Mouse (Mus musculus) midbrain, embryonic 10.5 days (tissue): Measurements from ENCODE around the gene Pomc. TPM values are rescaled to one million over a fixed set of nuclear protein-coding genes. Genes with fewer than 3 reads are reported as not detected.

Source experiments
- DNase-seq: peaks from one replicate; pipeline ENCODE4 v3.0.0-alpha.2; 2017; ENCODE audit warnings: low spot score
- H3K27ac ChIP-seq: fragments of 300-500 bp; sonication (generic); replicated peaks from 2 replicates; pipeline ENCODE4 v1.5.1; 2016; ENCODE audit warnings: mild to moderate bottlenecking
- H3K27me3 ChIP-seq: fragments of 300-500 bp; sonication (generic); 2 replicates; pipeline ENCODE4 v1.6.1; 2016; ENCODE audit warnings: low read depth, mild to moderate bottlenecking; ENCODE audit not compliant: poor library complexity, severe bottlenecking
- H3K36me3 ChIP-seq: fragments of 300-500 bp; sonication (generic); 2 replicates; pipeline ENCODE4 v1.6.1; 2016; ENCODE audit warnings: mild to moderate bottlenecking, moderate library complexity
- H3K4me1 ChIP-seq: fragments of 300-500 bp; sonication (generic); 2 replicates; pipeline ENCODE4 v1.6.1; 2016
- H3K4me3 ChIP-seq: fragments of 300-500 bp; sonication (generic); 2 replicates; pipeline ENCODE4 v1.5.1; 2016; ENCODE audit warnings: mild to moderate bottlenecking, moderate library complexity
- H3K9me3 ChIP-seq: fragments of 300-500 bp; sonication (generic); replicated peaks from 2 replicates; pipeline ENCODE4 v1.6.1; 2016; ENCODE audit warnings: mild to moderate bottlenecking
- WGBS: fragments of 180-500 bp; shearing (Covaris S2); methylation state at CpG from one replicate; pipeline ENCODE4 v1.1.7; 2016; 5-methylcytosine and 5-hydroxymethylcytosine counted together
- polyA plus RNA-seq: library from polyadenylated mRNA; unstranded; fragments of >200 nt; fragmentation: Nextera tagmentation; extraction: Ambion mirVana; gene quantifications from 2 replicates; pipeline ENCODE4 v1.2.1, GENCODE M21; 2016

The Pomc gene
- 7.8 and 8.2 TPM in 2 replicates for polyA plus RNA-seq

- DNase-seq = no peak
These were observed at the start of gene Pomc for GRCm38 (mm10) chr12:3954651-3955050. TSS of gene Pomc (plus strand) at chr12:3954951.

GRCm38 (mm10) chr12:3905436-3905835 is 49.3 kb upstream of the Pomc start:
- Histone ChIP-seq H3K4me1 (no peaks in the 10 kb centered on the region), H3K27ac (no peak overlapping the region), H3K9me3 (no peaks in the 10 kb centered on the region), H3K4me3 (no peak overlapping the region), H3K36me3 (peaks cover 94% of the 10 kb centered on the region), H3K27me3 (no peaks in the 10 kb centered on the region)
- DNase-seq = no peak
- 96% methylated on average over 9 of the region's 9 CpGs for WGBS

More at GRCm38 (mm10) chr12:3954651-3955050, at the start of gene Pomc:
- Histone ChIP-seq H3K4me3 (no peak within 1 kb of the TSS), H3K27ac (no peak within 1 kb of the TSS), H3K4me1 (peaks cover 10% of the 10 kb centered on the region), H3K27me3 (peaks cover 42% of the 10 kb centered on the region), H3K36me3 (no peaks in the 10 kb centered on the region), H3K9me3 (no peaks in the 10 kb centered on the region)
- 22% methylated on average over 22 of the region's 22 CpGs for WGBS

- H3K36me3 ChIP-seq = peaks cover 91% of the 10 kb centered on the region
- no peaks in the 10 kb centered on the region for H3K9me3 ChIP-seq
- no peaks in the 10 kb centered on the region for H3K4me1 ChIP-seq
- H3K27ac ChIP-seq = no peak overlapping the region
- H3K27me3 ChIP-seq = no peaks in the 10 kb centered on the region
- DNase-seq = no peak
- no peak overlapping the region for H3K4me3 ChIP-seq
These were observed 48.4 kb upstream of the Pomc start for GRCm38 (mm10) chr12:3906308-3906707.

- DNase-seq = no peak
- Histone ChIP-seq H3K27me3 (no peaks in the 10 kb centered on the region), H3K27ac (0 out of 2 replicates have a peak overlapping the region, but pooled peaks have one; percentile 13), H3K4me1 (no peaks in the 10 kb centered on the region), H3K4me3 (no peak overlapping the region), H3K9me3 (no peaks in the 10 kb centered on the region), H3K36me3 (peaks cover 84% of the 10 kb centered on the region)
- WGBS = 85% methylated on average over 4 of the region's 4 CpGs
These were observed 47.7 kb upstream of the Pomc start for GRCm38 (mm10) chr12:3907008-3907407.

- no peak for DNase-seq
- H3K9me3 ChIP-seq = no peaks in the 10 kb centered on the region
- no peaks in the 10 kb centered on the region for H3K27me3 ChIP-seq
- H3K36me3 ChIP-seq = peaks cover 80% of the 10 kb centered on the region
- WGBS = 81% methylated on average over 13 of the region's 13 CpGs
- H3K27ac ChIP-seq = no peak overlapping the region
- H3K4me1 ChIP-seq = no peaks in the 10 kb centered on the region
- H3K4me3 ChIP-seq = no peak overlapping the region
These were observed 47.3 kb upstream of the Pomc start for GRCm38 (mm10) chr12:3907418-3907817.

- Histone ChIP-seq H3K36me3 (peaks cover 50% of the 10 kb centered on the region), H3K27ac (no peak overlapping the region), H3K4me3 (no peak overlapping the region), H3K4me1 (no peaks in the 10 kb centered on the region), H3K9me3 (no peaks in the 10 kb centered on the region), H3K27me3 (no peaks in the 10 kb centered on the region)
- 72% methylated on average over 10 of the region's 10 CpGs for WGBS
- no peak for DNase-seq
These were observed 44.2 kb upstream of the Pomc start for GRCm38 (mm10) chr12:3910466-3911093.

GRCm38 (mm10) chr12:3911831-3912348 is 42.9 kb upstream of the Pomc start:
- Histone ChIP-seq H3K4me3 (no peak overlapping the region), H3K27ac (no peak overlapping the region), H3K9me3 (no peaks in the 10 kb centered on the region), H3K27me3 (no peaks in the 10 kb centered on the region), H3K36me3 (peaks cover 37% of the 10 kb centered on the region), H3K4me1 (no peaks in the 10 kb centered on the region)
- DNase-seq = no peak
- WGBS = 91% methylated on average over 7 of the region's 7 CpGs

GRCm38 (mm10) chr12:3915852-3916251 is 38.9 kb upstream of the Pomc start:
- H3K4me3 ChIP-seq = no peak overlapping the region
- H3K4me1 ChIP-seq = peaks cover 21% of the 10 kb centered on the region
- H3K9me3 ChIP-seq = no peaks in the 10 kb centered on the region
- no peak for DNase-seq
- H3K27me3 ChIP-seq = no peaks in the 10 kb centered on the region
- no peak overlapping the region for H3K27ac ChIP-seq
- no peaks in the 10 kb centered on the region for H3K36me3 ChIP-seq
- 87% methylated on average over 3 of the region's 3 CpGs for WGBS

GRCm38 (mm10) chr12:3917668-3918341 is 36.9 kb upstream of the Pomc start:
- WGBS = 26% methylated on average over 14 of the region's 14 CpGs
- DNase-seq = no peak
- Histone ChIP-seq H3K9me3 (no peaks in the 10 kb centered on the region), H3K27ac (peak overlapping the region; percentile 63; the same call in 1 of the 2 replicates), H3K4me1 (peaks cover 30% of the 10 kb centered on the region), H3K4me3 (no peak overlapping the region), H3K27me3 (no peaks in the 10 kb centered on the region), H3K36me3 (no peaks in the 10 kb centered on the region)

- no peaks in the 10 kb centered on the region for H3K27me3 ChIP-seq
- no peak overlapping the region for H3K27ac ChIP-seq
- H3K9me3 ChIP-seq = no peaks in the 10 kb centered on the region
- H3K36me3 ChIP-seq = no peaks in the 10 kb centered on the region
- no peak for DNase-seq
- 80% methylated on average over 3 of the region's 3 CpGs for WGBS
- H3K4me1 ChIP-seq = peaks cover 30% of the 10 kb centered on the region
- no peak overlapping the region for H3K4me3 ChIP-seq
These were observed 36.2 kb upstream of the Pomc start for GRCm38 (mm10) chr12:3918577-3918976.

- no peak for DNase-seq
- H3K4me3 ChIP-seq = no peak overlapping the region
- 89% methylated on average over 3 of the region's 3 CpGs for WGBS
These were observed 35.3 kb upstream of the Pomc start for GRCm38 (mm10) chr12:3919423-3919822.

GRCm38 (mm10) chr12:3926127-3926526 is 28.6 kb upstream of the Pomc start:
- WGBS = 3% methylated on average over 1 of the region's 1 CpGs
- no peaks in the 10 kb centered on the region for H3K36me3 ChIP-seq
- H3K27me3 ChIP-seq = no peaks in the 10 kb centered on the region
- H3K4me3 ChIP-seq = no peak overlapping the region
- no peak overlapping the region for H3K27ac ChIP-seq
- peaks cover 7% of the 10 kb centered on the region for H3K4me1 ChIP-seq
- peak; percentile 57 for DNase-seq
- H3K9me3 ChIP-seq = no peaks in the 10 kb centered on the region

More at GRCm38 (mm10) chr12:3919423-3919822, 35.3 kb upstream of the Pomc start:
- Histone ChIP-seq H3K27me3 (no peaks in the 10 kb centered on the region), H3K36me3 (no peaks in the 10 kb centered on the region), H3K9me3 (no peaks in the 10 kb centered on the region), H3K27ac (no peak overlapping the region), H3K4me1 (peaks cover 30% of the 10 kb centered on the region)

- no peak for DNase-seq
- H3K9me3 ChIP-seq = no peaks in the 10 kb centered on the region
- no peaks in the 10 kb centered on the region for H3K4me1 ChIP-seq
- H3K4me3 ChIP-seq = no peak overlapping the region
- H3K27ac ChIP-seq = no peak overlapping the region
- no peaks in the 10 kb centered on the region for H3K27me3 ChIP-seq
- H3K36me3 ChIP-seq = no peaks in the 10 kb centered on the region
- 83% methylated on average over 3 of the region's 3 CpGs for WGBS
These were observed 25.9 kb upstream of the Pomc start for GRCm38 (mm10) chr12:3928841-3929240.
